Mouse (Mus musculus) liver, postnatal 0 days (tissue): ENCODE measurements around the gene Nsmce4a.

ENCODE experiments used
- CTCF ChIP-seq: sonication (generic); IDR thresholded peaks from 2 replicates; pipeline ENCODE4 v1.5.1; 2016; ENCODE audit warnings: antibody characterized with exemption, low read depth
- EP300 ChIP-seq: IDR thresholded peaks from 2 replicates; pipeline ENCODE4 v1.6.1; 2016; ENCODE audit warnings: antibody characterized with exemption, low read depth, mild to moderate bottlenecking

DNA sequence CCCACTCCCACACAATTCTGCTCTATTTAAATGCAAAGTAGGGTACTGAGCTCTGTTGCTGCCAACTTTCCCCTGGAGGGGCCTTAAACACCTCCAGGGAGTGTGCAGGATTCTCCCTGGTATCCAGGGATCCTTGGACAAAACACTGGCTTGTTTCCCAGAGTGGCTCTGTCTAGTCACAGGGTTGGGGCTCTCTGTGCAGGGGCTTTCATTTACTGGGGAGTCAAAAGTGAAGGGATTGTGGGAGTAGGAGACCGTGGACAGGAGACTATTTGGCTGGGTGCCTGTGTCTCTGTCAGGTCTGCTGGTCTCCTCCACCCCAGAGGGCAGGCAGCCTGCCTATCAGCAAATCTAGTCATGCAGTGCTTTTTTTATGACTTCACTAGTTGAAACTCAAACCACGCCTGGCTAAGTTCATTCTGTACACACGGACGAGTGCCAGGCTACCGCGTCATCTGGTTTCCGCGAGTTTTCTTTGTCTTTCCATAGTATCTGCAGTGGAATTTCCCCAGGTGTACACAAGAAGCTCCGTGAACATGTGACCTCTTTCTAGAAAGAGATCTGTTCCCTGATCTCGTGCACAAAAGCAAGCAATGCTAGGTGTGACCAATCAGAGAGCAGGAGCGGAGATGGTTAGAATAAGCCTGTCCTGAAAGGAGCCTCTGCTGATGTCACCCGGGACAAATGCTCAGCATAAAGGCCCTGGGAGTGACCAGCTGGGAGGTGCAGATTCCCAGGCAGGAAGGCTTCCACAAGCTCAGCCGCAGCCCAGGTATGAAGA lies 1.5 kb upstream of the Nsmce4a start:
- TF ChIP-seq CTCF (no peak), EP300 (no peak)
